Mouse (Mus musculus) neural tube, embryonic 14.5 days (tissue): ENCODE measurements at regions not wholly inside any gene's neighbourhood (a gene's known extent, or its start where the extent isn't known, plus 50 kb on each side); places are given as distances from the start of the nearest gene placed in this dataset.

Experiments
- ATAC-seq: fragments of 200-750 bp; cut with Nextera tagmentation; 2 replicates; pipeline ENCODE4 v1.8.0; 2017; ENCODE audit warnings: low read depth, mild to moderate bottlenecking, moderate TSS enrichment, moderate library complexity
- H3K27ac ChIP-seq: fragments of 300-500 bp; sonication (generic); 2 replicates; pipeline ENCODE4 v1.5.1; 2014; ENCODE audit warnings: low read depth, mild to moderate bottlenecking, control low read depth, low read length, moderate library complexity, mixed read lengths
- H3K27me3 ChIP-seq: fragments of 300-500 bp; sonication (generic); 2 replicates; pipeline ENCODE4 v1.6.1; 2014; ENCODE audit warnings: low read length; ENCODE audit not compliant: control insufficient read depth, insufficient read depth
- H3K36me3 ChIP-seq: fragments of 300-500 bp; sonication (generic); 2 replicates; pipeline ENCODE4 v1.6.1; 2014; ENCODE audit warnings: low read length, mixed read lengths; ENCODE audit not compliant: control insufficient read depth, insufficient read depth
- H3K4me1 ChIP-seq: fragments of 300-500 bp; sonication (generic); 2 replicates; pipeline ENCODE4 v1.6.1; 2014; ENCODE audit warnings: low read length; ENCODE audit not compliant: control insufficient read depth, insufficient read depth
- H3K4me2 ChIP-seq: fragments of 300-500 bp; sonication (generic); 2 replicates; pipeline ENCODE4 v1.6.1; 2014; ENCODE audit warnings: mild to moderate bottlenecking, low read depth, low read length, control low read depth
- H3K4me3 ChIP-seq: fragments of 300-500 bp; sonication (generic); 2 replicates; pipeline ENCODE4 v1.5.1; 2014; ENCODE audit warnings: low read depth, low read length, control low read depth, mixed read lengths
- H3K9ac ChIP-seq: fragments of 300-500 bp; sonication (generic); replicated peaks from 2 replicates; pipeline ENCODE4 v1.6.1; 2014; ENCODE audit warnings: low read depth, mild to moderate bottlenecking, control low read depth, low read length, mixed read lengths
- H3K9me3 ChIP-seq: fragments of 300-500 bp; sonication (generic); 2 replicates; pipeline ENCODE4 v1.6.1; 2016; ENCODE audit warnings: low read length; ENCODE audit not compliant: control insufficient read depth
- WGBS: fragments of 180-500 bp; shearing (Covaris S2); extraction: QIAGEN DNeasy Blood & Tissue Kit; methylation state at CpG from one replicate; pipeline ENCODE4 v1.1.7; 2014; 5-methylcytosine and 5-hydroxymethylcytosine counted together

DNA sequence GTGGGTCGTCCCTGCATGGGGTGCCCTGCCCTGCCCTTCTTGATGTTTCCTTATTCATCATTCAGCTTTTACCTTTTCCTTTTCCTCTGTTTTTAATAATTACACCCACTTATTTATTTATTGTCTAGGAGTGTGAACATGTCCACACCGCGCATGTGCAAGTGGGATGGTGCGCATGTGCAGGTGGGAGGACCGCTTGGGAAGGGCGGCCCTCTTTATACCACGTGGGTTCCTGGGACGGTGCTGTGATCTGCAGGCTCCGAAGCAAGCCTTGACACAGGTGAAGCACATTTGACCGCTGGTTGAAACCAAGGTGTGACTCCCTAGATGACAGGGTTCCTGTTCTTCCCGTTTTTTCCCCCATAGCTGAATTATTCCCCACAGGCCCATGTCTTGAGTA, 60.0 kb downstream of the Syf2 start:
- Histone ChIP-seq H3K4me3 (no peak overlapping the region), H3K9ac (no peak overlapping the region), H3K27ac (no peak overlapping the region), H3K4me1 (no peaks in the 10 kb centered on the region), H3K27me3 (no peaks in the 10 kb centered on the region), H3K36me3 (no peaks in the 10 kb centered on the region), H3K9me3 (no peaks in the 10 kb centered on the region), H3K4me2 (no peak overlapping the region)
- 91% methylated on average over 11 of the region's 11 CpGs for WGBS
- no peak for ATAC-seq

GRCm38 (mm10) chr4:134993526-134994122, 62.9 kb downstream of the Syf2 start:
- Histone ChIP-seq H3K4me2 (no peak overlapping the region), H3K9ac (no peak overlapping the region), H3K27ac (no peak overlapping the region), H3K4me1 (no peaks in the 10 kb centered on the region), H3K4me3 (no peak overlapping the region), H3K9me3 (no peaks in the 10 kb centered on the region), H3K27me3 (no peaks in the 10 kb centered on the region), H3K36me3 (no peaks in the 10 kb centered on the region)
- WGBS = 59% methylated on average over 8 of the region's 8 CpGs
- no peak for ATAC-seq

- Histone ChIP-seq H3K27me3 (no peaks in the 10 kb centered on the region), H3K4me1 (no peaks in the 10 kb centered on the region), H3K4me3 (no peak overlapping the region), H3K27ac (no peak overlapping the region), H3K36me3 (no peaks in the 10 kb centered on the region), H3K9ac (no peak overlapping the region), H3K9me3 (no peaks in the 10 kb centered on the region), H3K4me2 (no peak overlapping the region)
- 90% methylated on average over 2 of the region's 2 CpGs for WGBS
- ATAC-seq = no peak
Observed at GRCm38 (mm10) chr4:134994205-134994604, 63.5 kb downstream of the Syf2 start.

GRCm38 (mm10) chr4:134994648-134995047, 64.0 kb downstream of the Syf2 start:
- WGBS = 93% methylated on average over 6 of the region's 6 CpGs
- no peak overlapping the region for H3K9ac ChIP-seq
- no peak for ATAC-seq
- H3K27me3 ChIP-seq = no peaks in the 10 kb centered on the region
- no peak overlapping the region for H3K4me3 ChIP-seq
- H3K4me1 ChIP-seq = no peaks in the 10 kb centered on the region
- H3K27ac ChIP-seq = no peak overlapping the region
- H3K36me3 ChIP-seq = no peaks in the 10 kb centered on the region
- H3K9me3 ChIP-seq = no peaks in the 10 kb centered on the region
- H3K4me2 ChIP-seq = no peak overlapping the region

- no peaks in the 10 kb centered on the region for H3K36me3 ChIP-seq
- 67% methylated on average over 13 of the region's 13 CpGs for WGBS
- no peak overlapping the region for H3K27ac ChIP-seq
- H3K27me3 ChIP-seq = no peaks in the 10 kb centered on the region
- no peaks in the 10 kb centered on the region for H3K4me1 ChIP-seq
- H3K4me2 ChIP-seq = no peak overlapping the region
- no peak for ATAC-seq
- H3K4me3 ChIP-seq = no peak overlapping the region
- no peaks in the 10 kb centered on the region for H3K9me3 ChIP-seq
- no peak overlapping the region for H3K9ac ChIP-seq
Observed at GRCm38 (mm10) chr4:134995052-134995451, 64.4 kb downstream of the Syf2 start.

DNA sequence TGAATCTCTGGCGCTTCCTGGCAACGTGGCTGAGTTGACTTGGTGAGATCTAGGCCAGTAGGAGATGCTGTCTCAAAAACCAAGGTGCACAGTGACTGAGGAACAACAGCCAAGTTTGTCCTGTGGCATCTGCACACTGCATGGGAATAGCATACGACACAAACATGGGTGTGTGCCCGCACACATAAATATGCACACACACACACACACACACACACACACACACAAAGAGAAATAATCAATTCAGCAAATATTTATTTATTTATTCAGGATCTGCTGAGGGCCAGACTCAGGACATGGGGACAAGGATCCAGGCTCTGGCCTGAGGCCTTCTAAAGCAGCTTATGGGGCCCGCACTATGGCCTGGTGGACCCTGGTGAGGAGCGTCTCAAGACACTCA, 65.4 kb downstream of the Syf2 start:
- no peak for ATAC-seq

DNA sequence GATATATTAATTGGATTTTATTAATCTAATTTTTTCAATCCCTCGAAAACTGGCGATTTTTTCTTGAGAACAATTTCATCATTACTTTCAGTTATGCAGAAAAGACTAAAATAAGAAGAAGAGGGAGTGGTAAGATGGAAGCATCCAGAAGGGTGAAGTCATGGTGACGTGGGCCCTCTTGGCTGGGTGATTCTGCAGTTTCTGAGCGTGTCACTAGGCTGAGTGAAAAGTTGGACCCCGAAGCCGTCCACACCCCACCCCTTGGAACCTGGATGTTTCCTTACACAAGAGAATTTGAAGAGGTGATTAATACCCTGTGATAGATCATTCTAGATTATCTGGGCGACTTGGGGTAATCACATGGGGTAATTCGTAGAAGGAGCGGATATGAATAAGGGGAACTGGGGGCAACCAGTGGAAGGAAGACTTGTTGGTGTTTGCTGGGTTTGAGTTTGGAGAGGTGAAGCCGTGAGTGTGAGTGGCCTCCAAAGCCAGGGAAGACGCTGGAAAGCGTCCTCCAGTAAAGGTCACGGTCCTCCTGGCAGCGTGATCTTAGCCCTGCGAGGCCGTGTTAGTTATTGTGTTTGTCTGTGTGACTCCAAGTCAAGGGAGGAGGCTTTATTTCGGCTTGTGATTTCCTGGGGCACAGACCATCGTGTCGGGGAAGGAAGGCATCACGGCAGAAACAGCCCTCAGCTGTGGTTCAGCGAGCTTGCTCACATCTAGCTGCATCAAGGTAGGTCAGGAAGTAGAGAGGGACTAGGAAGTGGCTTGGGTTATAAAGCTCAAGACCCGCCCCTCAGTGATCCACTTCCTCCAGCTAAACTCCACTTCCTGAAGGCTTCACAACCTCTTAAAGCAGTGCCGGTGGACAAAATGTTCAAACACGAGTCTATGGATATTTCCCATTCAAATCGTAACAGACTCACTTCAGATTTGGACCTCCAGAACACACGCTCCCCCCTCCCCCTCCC, 67.0 kb downstream of the Syf2 start:
- 91% methylated on average over 26 of the region's 26 CpGs for WGBS
- H3K4me2 ChIP-seq = no peak overlapping the region
- H3K27ac ChIP-seq = no peak overlapping the region
- ATAC-seq = no peak
- no peaks in the 10 kb centered on the region for H3K27me3 ChIP-seq
- H3K9ac ChIP-seq = no peak overlapping the region
- H3K9me3 ChIP-seq = no peaks in the 10 kb centered on the region
- H3K36me3 ChIP-seq = no peaks in the 10 kb centered on the region
- no peaks in the 10 kb centered on the region for H3K4me1 ChIP-seq
- H3K4me3 ChIP-seq = no peak overlapping the region

More for the DNA sequence above, 65.4 kb downstream of the Syf2 start:
- Histone ChIP-seq H3K4me1 (no peaks in the 10 kb centered on the region), H3K4me2 (no peak overlapping the region), H3K9me3 (no peaks in the 10 kb centered on the region), H3K27me3 (no peaks in the 10 kb centered on the region), H3K9ac (no peak overlapping the region), H3K36me3 (no peaks in the 10 kb centered on the region), H3K4me3 (no peak overlapping the region), H3K27ac (no peak overlapping the region)
- 93% methylated on average over 6 of the region's 6 CpGs for whole genome bisulfite sequencing

DNA sequence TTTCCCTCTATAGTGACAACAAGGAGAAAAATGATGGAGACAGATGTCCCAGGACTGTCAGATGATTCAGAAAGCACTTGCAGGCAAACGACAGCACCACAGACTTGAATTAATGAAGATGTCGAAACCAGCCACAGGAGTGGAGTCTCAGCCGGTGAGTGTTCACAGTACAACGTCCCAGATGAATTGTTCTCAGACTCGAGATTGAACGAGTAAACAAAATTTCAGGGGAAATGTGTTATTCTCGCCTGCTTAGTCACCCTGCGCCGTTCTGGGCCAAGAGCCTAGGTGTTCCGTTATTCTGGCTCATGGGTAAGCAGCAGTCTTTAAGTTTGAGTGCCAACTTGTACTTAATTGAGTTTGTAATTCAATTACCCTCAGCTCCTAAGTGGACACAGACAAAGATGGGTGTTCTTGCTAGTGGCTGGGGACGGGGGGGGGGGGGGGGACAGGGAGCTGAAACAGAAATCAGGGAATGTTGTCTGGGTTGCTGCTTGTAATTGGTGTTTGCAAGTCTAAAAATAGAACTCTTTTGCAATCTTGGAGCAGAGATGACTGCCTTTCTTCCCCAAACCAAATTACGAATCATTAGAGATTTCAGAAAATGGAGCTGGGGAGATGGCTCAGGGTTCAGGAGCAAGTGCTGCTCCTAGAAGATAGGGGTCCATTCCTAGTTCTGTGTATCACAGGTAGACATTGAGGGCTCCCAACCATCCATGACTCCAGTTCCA, 68.4 kb downstream of the Syf2 start:
- Histone ChIP-seq H3K27me3 (no peaks in the 10 kb centered on the region), H3K36me3 (no peaks in the 10 kb centered on the region), H3K9ac (no peak overlapping the region), H3K27ac (no peak overlapping the region), H3K9me3 (no peaks in the 10 kb centered on the region), H3K4me2 (no peak overlapping the region), H3K4me1 (no peaks in the 10 kb centered on the region), H3K4me3 (no peak overlapping the region)
- 60% methylated on average over 12 of the region's 12 CpGs for WGBS
- ATAC-seq = no peak
